Mouse (Mus musculus): Measurements from ENCODE around the gene Dcaf8. TPM values are rescaled to one million over a fixed set of nuclear protein-coding genes. Genes with fewer than 3 reads are reported as not detected.

Dcaf8 gene
- total and polyA plus RNA-seq, 3 experiments = 31.7 to 49.0 (median 45.8) TPM

DNA sequence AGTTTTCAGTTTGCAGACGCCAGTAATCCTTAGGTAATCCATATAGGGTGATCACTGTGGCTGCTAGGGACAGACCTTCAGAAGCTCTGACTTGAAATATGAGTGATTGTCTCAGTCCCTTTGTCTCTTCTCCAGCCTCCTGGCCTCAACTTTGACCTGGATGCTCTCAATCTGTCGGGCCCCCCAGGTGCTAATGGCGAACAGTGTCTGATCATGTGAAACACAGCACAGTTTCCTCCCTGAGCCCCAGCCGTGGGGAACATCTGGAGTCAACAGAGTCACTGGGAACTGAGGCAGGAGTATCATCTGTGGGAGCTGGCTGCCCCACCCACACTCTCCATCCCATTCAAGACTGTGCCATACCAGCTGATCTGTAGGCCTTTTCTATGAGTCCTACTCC is 13.8 kb upstream of the Dcaf8 start:
- Histone ChIP-seq H3K4me3 (ENCODE audit: control insufficient read depth in 1 of 2, insufficient read depth in 1 of 2, low read depth in 2 of 2, low read length in 2 of 2) (no peak overlapping the region), H3K79me2 (ENCODE audit: control insufficient read depth, insufficient read depth, low read length, poor library complexity) (no peaks in the 10 kb centered on the region), H3K9me3 (replicated peaks; ENCODE audit: insufficient read depth, low read length) (no peaks in the 10 kb centered on the region), H3K9ac (ENCODE audit: control insufficient read depth, low read depth, low read length, poor library complexity, severe bottlenecking) (no peak overlapping the region), H3K27ac (ENCODE audit: control insufficient read depth, low read depth, low read length) (no peak overlapping the region), H3K4me1 (ENCODE audit: control insufficient read depth in 1 of 2, insufficient read depth in 2 of 2, low read length in 2 of 2) (no peaks in the 10 kb centered on the region), H3K36me3 (ENCODE audit: control insufficient read depth in 1 of 2, insufficient read depth in 2 of 2, low read length in 2 of 2) (peaks cover 0 to 8% of the 10 kb centered on the region in 2 experiments; a peak in 2 of 4 replicates), H3K27me3 (ENCODE audit: control insufficient read depth in 1 of 2, insufficient read depth in 2 of 2, low read length in 2 of 2) (no peaks in the 10 kb centered on the region)
- no peak for DNase-seq (ENCODE audit: low read depth, low spot score)
- TF ChIP-seq GABPA (IDR thresholded peaks at IDR 0.05; ENCODE audit: low read depth, low read length) (no peak), E2F4 (IDR thresholded peaks at IDR 0.05; ENCODE audit: borderline replicate concordance, low read depth, low read length) (no peak), JUND (IDR thresholded peaks at IDR 0.05; ENCODE audit: low read depth, low read length) (no peak)

DNA sequence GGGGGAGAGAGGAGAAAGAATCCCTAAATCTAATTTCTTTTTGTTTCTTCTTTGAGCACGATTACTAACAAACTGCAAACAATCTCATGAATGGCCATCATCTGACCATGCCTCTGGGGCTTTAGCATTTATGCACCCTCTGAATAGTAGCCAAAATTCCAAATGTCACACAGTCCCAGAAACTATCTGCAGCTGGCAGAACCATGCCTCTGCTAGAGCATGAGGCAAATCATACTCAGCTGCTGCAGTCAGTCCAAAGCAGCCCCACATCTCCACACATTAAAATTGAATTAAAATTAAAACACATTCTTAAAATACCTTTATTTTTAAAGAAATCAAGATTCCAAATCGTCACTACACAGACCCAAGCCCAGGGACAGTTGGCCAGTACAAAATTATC is 7.7 kb upstream of the Dcaf8 start:
- Histone ChIP-seq H3K79me2 (ENCODE audit: control insufficient read depth, insufficient read depth, low read length, poor library complexity) (no peaks in the 10 kb centered on the region), H3K27me3 (ENCODE audit: control insufficient read depth in 1 of 2, insufficient read depth in 2 of 2, low read length in 2 of 2) (no peaks in the 10 kb centered on the region), H3K4me3 (ENCODE audit: control insufficient read depth in 1 of 2, insufficient read depth in 1 of 2, low read depth in 2 of 2, low read length in 2 of 2) (no peak overlapping the region), H3K9me3 (replicated peaks; ENCODE audit: insufficient read depth, low read length) (no peaks in the 10 kb centered on the region), H3K27ac (ENCODE audit: control insufficient read depth, low read depth, low read length) (no peak overlapping the region), H3K9ac (ENCODE audit: control insufficient read depth, low read depth, low read length, poor library complexity, severe bottlenecking) (no peak overlapping the region), H3K36me3 (ENCODE audit: control insufficient read depth in 1 of 2, insufficient read depth in 2 of 2, low read length in 2 of 2) (peaks cover 0 to 2% of the 10 kb centered on the region in 2 experiments; a peak in 1 of 4 replicates), H3K4me1 (ENCODE audit: control insufficient read depth in 1 of 2, insufficient read depth in 2 of 2, low read length in 2 of 2) (no peaks in the 10 kb centered on the region)
- DNase-seq (ENCODE audit: low read depth, low spot score) = no peak
- TF ChIP-seq MEF2A (IDR thresholded peaks at IDR 0.05; ENCODE audit: extremely low read depth, insufficient replicate concordance, low read depth, low read length, poor library complexity, severe bottlenecking) (no peak), TAL1 (IDR thresholded peaks at IDR 0.05; ENCODE audit: low read length) (no peak), USF2 (IDR thresholded peaks at IDR 0.05; ENCODE audit: borderline replicate concordance in 1 of 2, insufficient read depth in 1 of 2, low read depth in 1 of 2, low read length in 2 of 2) (no peak)

DNA sequence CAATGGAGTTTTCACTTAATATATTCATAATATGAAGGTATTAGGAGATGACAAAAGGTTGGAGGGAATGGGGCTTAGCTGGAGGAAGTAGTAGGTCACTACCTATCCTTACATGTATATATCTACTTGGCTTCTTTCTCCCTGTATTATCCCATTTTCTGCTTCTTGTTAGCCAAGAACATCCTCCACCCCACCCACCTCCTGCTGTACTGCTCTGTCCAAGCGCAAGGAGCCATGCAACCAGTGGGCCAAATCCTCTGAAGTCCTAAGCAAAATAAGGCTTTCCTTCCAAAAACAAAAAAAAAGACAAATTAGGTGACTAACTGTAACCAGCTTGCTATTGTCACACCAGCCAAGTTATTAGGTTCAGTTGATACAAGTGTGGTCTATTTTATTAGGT is 7.1 kb upstream of the Dcaf8 start:
- Histone ChIP-seq H3K9ac (ENCODE audit: control insufficient read depth, low read depth, low read length, poor library complexity, severe bottlenecking) (no peak overlapping the region), H3K27ac (ENCODE audit: control insufficient read depth, low read depth, low read length) (no peak overlapping the region), H3K36me3 (ENCODE audit: control insufficient read depth in 1 of 2, insufficient read depth in 2 of 2, low read length in 2 of 2) (peaks cover 0 to 2% of the 10 kb centered on the region in 2 experiments; a peak in 1 of 4 replicates), H3K79me2 (ENCODE audit: control insufficient read depth, insufficient read depth, low read length, poor library complexity) (no peaks in the 10 kb centered on the region), H3K4me1 (ENCODE audit: control insufficient read depth in 1 of 2, insufficient read depth in 2 of 2, low read length in 2 of 2) (no peaks in the 10 kb centered on the region), H3K4me3 (ENCODE audit: control insufficient read depth in 1 of 2, insufficient read depth in 1 of 2, low read depth in 2 of 2, low read length in 2 of 2) (no peak overlapping the region), H3K9me3 (replicated peaks; ENCODE audit: insufficient read depth, low read length) (no peaks in the 10 kb centered on the region), H3K27me3 (ENCODE audit: control insufficient read depth in 1 of 2, insufficient read depth in 2 of 2, low read length in 2 of 2) (no peaks in the 10 kb centered on the region)
- DNase-seq (ENCODE audit: low read depth, low spot score) = no peak
- no peak for TF ChIP-seq ETS1 (IDR thresholded peaks at IDR 0.05; ENCODE audit: low read depth, low read length)
- no peak for TF ChIP-seq MXI1 (IDR thresholded peaks at IDR 0.05; ENCODE audit: low read depth, low read length)
- TF ChIP-seq MAX (IDR thresholded peaks at IDR 0.05; ENCODE audit: low read length) = no peak
- TF ChIP-seq JUND (IDR thresholded peaks at IDR 0.05; ENCODE audit: low read depth, low read length) = no peak
- TF ChIP-seq ZC3H11A (IDR thresholded peaks at IDR 0.05; ENCODE audit: low read depth, low read length) = no peak
- TF ChIP-seq MEF2A (IDR thresholded peaks at IDR 0.05; ENCODE audit: extremely low read depth, insufficient replicate concordance, low read depth, low read length, poor library complexity, severe bottlenecking) = no peak
- no peak for TF ChIP-seq POLR2A (IDR thresholded peaks at IDR 0.05; ENCODE audit: control insufficient read depth in 1 of 2, insufficient read depth in 1 of 2, low read depth in 1 of 2, low read length in 2 of 2, poor library complexity in 1 of 2)
- TF ChIP-seq MYC (IDR thresholded peaks at IDR 0.05; ENCODE audit: low read depth, low read length) = no peak
- no peak for TF ChIP-seq SIN3A (IDR thresholded peaks at IDR 0.05; ENCODE audit: low read length)

Data from MEL (cell line).